Mouse (Mus musculus) bone marrow macrophage, adult 2 months (primary cell): ENCODE results near the gene Psmc3ip. TPM values are rescaled to one million over a fixed set of nuclear protein-coding genes. Genes with fewer than 3 reads are reported as not detected.
"Not testable (repeated sequence)": the region's sequence is repeated elsewhere in the genome, so short reads cannot be mapped to it uniquely, and the experiment has no call there.

Source experiments
- H3K27ac ChIP-seq: 2 replicates; pipeline ENCODE4 v1.5.1; 2012; ENCODE audit warnings: low read depth, low read length; ENCODE audit not compliant: insufficient read depth
- H3K4me1 ChIP-seq: 2 replicates; pipeline ENCODE4 v1.6.1; 2012; ENCODE audit warnings: low read length; ENCODE audit not compliant: control insufficient read depth, insufficient read depth
- H3K4me3 ChIP-seq: 2 replicates; pipeline ENCODE4 v1.5.1; 2012; ENCODE audit warnings: mild to moderate bottlenecking, low read length, moderate library complexity; ENCODE audit not compliant: insufficient read depth
- CTCF ChIP-seq: IDR thresholded peaks from 2 replicates; pipeline ENCODE4 v1.5.1; 2012; ENCODE audit warnings: low read depth, mild to moderate bottlenecking, low read length, moderate library complexity
- POLR2A ChIP-seq: IDR thresholded peaks from 2 replicates; pipeline ENCODE4 v1.6.1; 2012; ENCODE audit warnings: mild to moderate bottlenecking, low read depth, low read length, borderline replicate concordance
- polyA plus RNA-seq: library from polyadenylated mRNA; stranded (reverse); fragments of >200 nt; gene quantifications from 2 replicates; pipeline ENCODE4 v1.2.4, GENCODE M21; 2012; ENCODE audit not compliant: missing spikeins, insufficient read depth, insufficient read length

Psmc3ip gene
- polyA plus RNA-seq, 1 experiment = 4.1 TPM

DNA sequence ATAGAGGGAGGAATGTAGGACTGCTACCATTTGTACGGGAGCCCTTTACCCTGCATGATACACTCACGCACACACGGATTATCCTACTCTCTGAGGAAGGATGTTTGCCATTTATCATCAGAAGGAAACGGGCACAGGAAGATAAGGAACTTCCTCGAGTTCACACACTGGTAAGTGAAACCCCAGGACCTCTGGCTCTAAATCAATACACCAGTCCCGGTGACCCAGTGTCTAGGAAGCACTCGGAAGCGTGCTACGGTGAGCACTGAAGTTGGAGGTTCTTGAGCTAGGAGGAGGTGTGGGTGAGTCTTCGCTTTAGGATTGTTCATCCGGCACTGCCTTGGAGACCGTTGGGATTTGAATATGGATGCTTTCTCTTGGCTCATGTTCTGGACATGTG lies 37.8 kb upstream of the Psmc3ip start:
- H3K4me3 ChIP-seq = no peak overlapping the region
- TF ChIP-seq CTCF (no peak), POLR2A (no peak)
- H3K27ac ChIP-seq = no peak overlapping the region
- H3K4me1 ChIP-seq = peaks cover 13% of the 10 kb centered on the region

DNA sequence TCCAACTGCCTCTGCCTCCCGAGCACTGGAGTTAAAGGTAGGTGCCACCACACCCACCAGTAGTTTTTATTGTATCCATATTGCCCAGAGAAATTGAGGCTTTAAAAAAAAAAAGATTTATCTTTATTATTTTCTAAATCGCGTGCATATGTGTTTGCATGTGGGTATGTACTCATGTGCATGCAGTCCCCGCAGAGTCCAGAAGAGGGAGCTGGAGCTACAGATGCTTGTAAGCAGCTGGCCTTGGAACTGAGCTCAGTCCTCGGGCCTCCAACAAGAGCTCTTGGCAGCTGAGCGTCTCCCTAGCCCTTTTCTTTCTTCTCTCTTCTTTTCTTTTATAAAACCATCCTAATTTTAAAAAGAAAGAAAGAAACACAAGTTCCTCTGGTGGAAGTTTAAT lies 36.5 kb upstream of the Psmc3ip start:
- Histone ChIP-seq H3K27ac (no peak overlapping the region), H3K4me3 (no peak overlapping the region), H3K4me1 (peaks cover 13% of the 10 kb centered on the region)
- no peak for TF ChIP-seq POLR2A
- TF ChIP-seq CTCF = peak; percentile 24

DNA sequence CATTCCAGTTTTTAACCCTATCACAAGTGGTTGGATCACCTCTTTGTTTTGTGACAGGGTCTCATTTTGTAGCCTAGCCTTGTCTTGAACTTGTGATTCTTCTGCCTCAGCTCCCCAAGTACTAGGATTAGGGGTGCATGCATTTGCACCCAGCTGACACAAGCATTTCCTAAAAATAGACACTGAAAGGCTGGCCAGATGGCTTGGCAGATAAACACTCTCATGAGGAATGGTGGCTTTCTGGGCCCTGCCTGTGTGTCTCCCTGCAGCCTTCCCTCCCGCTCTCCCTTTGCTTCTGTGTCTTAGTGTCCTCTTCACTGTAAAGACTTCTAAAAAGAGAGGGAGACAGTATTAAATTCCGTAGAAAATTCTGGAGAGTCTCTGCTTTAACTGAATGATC lies 36.0 kb upstream of the Psmc3ip start:
- Histone ChIP-seq H3K4me3 (no peak overlapping the region), H3K4me1 (peaks cover 13% of the 10 kb centered on the region), H3K27ac (no peak overlapping the region)
- TF ChIP-seq POLR2A (no peak), CTCF (no peak)

DNA sequence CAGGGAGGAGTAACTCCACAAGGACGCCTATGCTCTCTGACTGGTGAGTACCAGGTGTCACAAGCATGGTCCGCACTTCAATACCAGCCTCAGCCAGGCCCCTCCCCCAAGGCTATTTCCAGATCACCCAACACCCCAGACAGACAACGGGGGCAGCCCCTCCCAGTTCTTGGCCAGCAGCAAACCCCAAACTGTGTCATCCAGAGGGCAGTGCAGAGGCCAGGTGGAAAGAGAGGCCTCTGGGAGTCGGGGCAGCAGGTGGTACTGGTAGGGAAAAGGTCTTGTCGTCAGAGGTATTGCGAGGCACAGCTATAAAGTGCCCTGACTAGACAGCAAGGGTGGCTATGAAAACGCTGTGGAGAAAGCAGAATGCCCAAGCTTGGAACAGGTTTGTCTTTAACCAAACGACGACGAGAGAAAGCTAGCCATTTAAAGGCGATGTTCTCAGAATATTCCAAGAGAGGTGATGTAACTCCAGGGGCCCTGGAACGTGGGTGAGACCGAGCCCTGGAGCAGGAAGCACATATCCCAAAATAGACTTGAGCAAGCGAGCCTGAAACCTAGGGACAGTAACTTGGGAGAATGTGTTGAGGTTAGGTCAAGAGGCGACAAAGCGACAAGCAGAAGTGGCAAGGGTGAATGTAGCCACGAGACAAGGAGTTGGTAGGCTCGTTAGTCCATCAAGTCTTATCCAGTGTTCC lies 35.0 kb upstream of the Psmc3ip start:
- H3K4me1 ChIP-seq = peaks cover 13% of the 10 kb centered on the region
- TF ChIP-seq POLR2A = no peak
- no peak for TF ChIP-seq CTCF
- no peak overlapping the region for H3K4me3 ChIP-seq
- no peak overlapping the region for H3K27ac ChIP-seq

DNA sequence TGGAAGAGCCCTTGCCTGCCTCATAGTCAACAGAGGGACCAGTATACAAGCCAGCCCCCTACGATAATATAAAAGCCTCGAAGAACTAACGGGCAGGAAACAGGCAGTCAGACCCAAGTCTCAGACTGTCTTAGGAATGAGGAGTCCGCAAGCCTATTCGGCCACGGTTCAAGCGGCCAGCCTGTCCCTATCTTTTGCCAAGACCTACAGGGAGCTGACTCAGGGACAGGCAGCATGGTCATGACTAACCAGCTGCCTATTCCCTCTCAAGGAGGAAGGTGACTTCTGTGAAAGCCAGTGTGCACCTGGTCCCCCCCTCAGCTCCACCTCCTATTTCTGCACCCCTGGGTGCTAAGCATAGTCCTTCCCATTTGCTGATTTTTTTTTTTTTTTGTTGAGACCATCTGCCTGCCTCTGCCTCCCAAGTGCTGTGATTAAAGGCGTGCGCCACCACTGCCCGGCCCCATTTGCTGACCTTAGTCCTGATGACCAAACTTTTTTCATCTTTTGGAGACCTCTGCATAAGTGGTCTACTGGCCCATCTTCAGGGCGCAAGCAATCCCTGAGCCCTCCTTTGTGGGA lies 33.9 kb upstream of the Psmc3ip start:
- no peak overlapping the region for H3K27ac ChIP-seq

DNA sequence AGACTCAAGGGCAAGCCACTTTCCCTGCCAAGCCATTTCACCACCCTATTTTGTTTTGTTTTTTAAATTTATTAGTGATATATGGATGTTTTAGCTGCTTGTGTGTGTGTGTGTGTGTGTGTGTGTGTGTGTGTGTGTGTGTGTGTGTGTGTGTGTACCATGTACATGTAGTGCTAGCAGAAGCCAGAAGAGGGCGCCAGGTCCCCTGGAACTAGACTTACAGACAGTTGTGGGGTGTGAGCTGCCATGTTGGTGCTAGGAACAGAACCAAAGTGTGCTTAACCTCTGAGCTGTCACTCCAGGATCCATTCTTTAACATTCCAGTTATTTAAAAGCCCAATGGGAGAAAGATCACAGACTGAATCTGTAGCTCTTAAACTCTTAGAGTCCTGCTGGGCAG lies 31.8 kb upstream of the Psmc3ip start:
- no peak overlapping the region for H3K27ac ChIP-seq
- TF ChIP-seq POLR2A (no peak), CTCF (no peak)
- H3K4me1 ChIP-seq = peaks cover 13% of the 10 kb centered on the region

More for the DNA sequence above, 33.9 kb upstream of the Psmc3ip start:
- Histone ChIP-seq H3K4me1 (peaks cover 13% of the 10 kb centered on the region), H3K4me3 (no peak overlapping the region)
- TF ChIP-seq POLR2A = no peak
- TF ChIP-seq CTCF = no peak

DNA sequence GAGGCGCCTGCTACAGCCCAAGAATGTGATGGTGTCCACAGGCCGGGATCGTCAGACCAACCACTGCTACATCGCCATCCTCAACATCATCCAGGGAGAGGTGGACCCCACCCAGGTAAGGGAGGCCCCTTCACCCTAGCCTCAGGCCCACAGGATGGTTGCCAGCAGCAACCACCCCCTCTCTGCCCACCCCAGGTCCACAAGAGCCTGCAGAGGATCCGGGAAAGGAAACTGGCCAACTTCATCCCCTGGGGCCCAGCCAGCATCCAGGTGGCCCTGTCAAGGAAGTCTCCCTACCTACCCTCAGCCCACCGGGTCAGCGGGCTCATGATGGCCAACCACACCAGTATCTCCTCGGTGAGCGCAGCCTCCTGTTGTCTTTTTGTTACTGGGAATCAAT lies 29.8 kb upstream of the Psmc3ip start:
- H3K4me1 ChIP-seq, H3K4me3 ChIP-seq, H3K27ac ChIP-seq: not testable (repeated sequence)

More for the DNA sequence above, 31.8 kb upstream of the Psmc3ip start:
- H3K4me3 ChIP-seq = no peak overlapping the region

DNA sequence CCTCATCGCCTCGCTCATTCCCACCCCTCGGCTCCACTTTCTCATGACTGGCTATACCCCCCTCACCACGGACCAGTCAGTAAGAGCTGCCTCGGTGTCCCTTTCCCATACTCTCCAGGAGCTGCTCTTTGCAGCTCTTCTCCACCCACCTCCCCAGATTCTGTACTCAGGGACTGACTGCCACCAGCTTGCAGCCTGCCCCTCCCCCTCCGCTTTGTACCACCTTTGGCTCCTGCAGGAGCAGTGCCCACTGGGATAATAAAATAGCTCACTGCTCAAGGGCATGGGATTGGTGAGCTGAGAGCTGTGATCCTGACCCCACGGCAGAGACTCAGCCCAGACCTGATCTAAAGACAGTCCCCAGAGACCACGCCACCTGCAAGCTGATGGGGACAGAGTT lies 29.3 kb upstream of the Psmc3ip start:
- H3K4me3 ChIP-seq, H3K27ac ChIP-seq, H3K4me1 ChIP-seq: not testable (repeated sequence)

DNA sequence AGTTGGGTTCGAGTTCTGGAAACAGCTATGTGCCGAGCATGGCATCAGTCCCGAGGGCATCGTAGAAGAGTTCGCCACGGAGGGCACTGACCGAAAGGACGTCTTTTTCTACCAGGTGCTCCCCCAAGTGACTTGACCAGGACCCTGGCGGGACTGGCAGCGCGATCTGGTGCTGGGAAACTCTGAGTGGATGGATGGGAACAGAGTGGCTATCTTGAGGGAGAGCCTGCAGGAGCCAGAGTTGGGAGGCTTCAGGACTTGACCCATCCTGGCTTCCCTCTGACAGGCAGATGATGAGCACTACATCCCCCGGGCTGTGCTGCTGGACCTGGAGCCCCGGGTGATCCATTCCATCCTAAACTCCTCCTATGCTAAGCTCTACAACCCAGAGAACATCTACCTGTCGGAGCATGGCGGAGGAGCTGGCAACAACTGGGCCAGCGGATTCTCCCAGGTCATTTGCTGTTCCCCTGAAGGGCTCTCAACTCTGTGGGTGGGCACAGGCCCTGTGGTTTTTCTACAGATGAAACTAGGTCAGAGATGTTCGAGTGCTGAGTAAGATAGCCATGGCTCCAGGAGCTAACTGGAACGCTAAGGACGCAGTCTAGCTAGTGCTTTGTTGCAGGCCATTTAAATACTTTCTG lies 25.4 kb upstream of the Psmc3ip start:
- Histone ChIP-seq H3K4me1 (peaks cover 26% of the 10 kb centered on the region), H3K4me3 (peak overlapping the region; percentile 73), H3K27ac (peak overlapping the region; percentile 49)
- TF ChIP-seq CTCF (no peak), POLR2A (no peak)

DNA sequence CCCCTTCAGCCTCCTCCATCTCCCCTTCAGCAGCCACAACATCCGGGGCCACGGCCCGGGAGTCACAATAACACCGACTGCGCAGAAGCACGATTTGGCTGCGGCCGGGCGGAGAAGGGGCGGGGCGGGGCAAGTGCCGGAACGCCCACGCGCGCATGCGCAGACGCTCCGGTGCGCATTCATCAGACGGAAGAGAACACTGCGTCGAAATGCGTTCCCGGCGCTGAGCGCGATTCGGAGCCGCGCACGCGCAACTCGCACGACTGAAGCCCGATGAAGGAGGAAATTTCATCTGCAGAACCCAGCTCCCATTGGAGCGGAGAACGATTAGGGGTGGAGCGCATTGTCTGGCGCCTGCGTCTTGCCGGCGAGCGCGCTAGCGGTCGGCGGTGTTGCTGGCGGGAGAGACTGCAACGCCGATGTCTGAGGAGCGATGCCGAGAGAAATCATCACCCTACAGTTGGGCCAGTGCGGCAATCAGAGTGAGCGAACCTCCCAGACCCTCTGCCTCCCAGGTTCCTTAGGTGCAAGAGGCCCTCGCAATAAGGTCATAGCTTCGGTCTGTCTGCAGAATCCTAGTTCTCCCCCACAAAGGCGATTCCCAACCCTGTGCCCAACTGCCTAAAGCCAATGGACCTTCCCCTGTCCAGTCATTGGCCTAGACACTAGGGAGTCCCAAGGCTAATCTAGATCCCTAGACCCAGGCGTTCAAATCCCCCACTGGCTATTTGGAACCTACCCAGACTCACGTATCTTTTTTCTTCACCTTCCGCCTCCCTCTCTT lies 24.7 kb upstream of the Psmc3ip start, which contains the start of the genes Retreg3 and Tubg1:
Gene Retreg3 (minus strand): TSS at position 133 of the 784 bp plus-strand sequence.
Gene Tubg1 (plus strand): TSS at position 178 of the 784 bp plus-strand sequence.
- Histone ChIP-seq H3K4me3 (peak within 1 kb of the TSS; percentile 77), H3K27ac (peak within 1 kb of the TSS; percentile 58), H3K4me1 (peaks cover 29% of the 10 kb centered on the region)
- peak; percentile 80; the same call in 1 of the 2 replicates for TF ChIP-seq POLR2A
- TF ChIP-seq CTCF = no peak
